Mouse (Mus musculus) forebrain, postnatal 0 days (tissue): ENCODE measurements around the gene Mprip. TPM values are rescaled to one million over a fixed set of nuclear protein-coding genes. Genes with fewer than 3 reads are reported as not detected.

Source experiments
- ATAC-seq: fragments of 200-750 bp; cut with Nextera tagmentation; 2 replicates; pipeline ENCODE4 v1.8.0; 2017; ENCODE audit warnings: mild to moderate bottlenecking, moderate library complexity
- DNase-seq: peaks from one replicate; pipeline ENCODE4 v3.0.0-alpha.2; 2015
- H3K27ac ChIP-seq: fragments of 300-500 bp; sonication (generic); 2 replicates; pipeline ENCODE4 v1.5.1; 2014; ENCODE audit warnings: low read depth, mild to moderate bottlenecking, antibody characterized with exemption, low read length, moderate library complexity, mixed read lengths
- H3K27me3 ChIP-seq: fragments of 300-500 bp; sonication (generic); 2 replicates; pipeline ENCODE4 v1.6.1; 2014; ENCODE audit warnings: mild to moderate bottlenecking, low read length, mixed read lengths; ENCODE audit not compliant: insufficient read depth
- H3K36me3 ChIP-seq: fragments of 300-500 bp; sonication (generic); 2 replicates; pipeline ENCODE4 v1.6.1; 2014; ENCODE audit warnings: mild to moderate bottlenecking, moderate library complexity; ENCODE audit not compliant: insufficient read depth
- H3K4me1 ChIP-seq: fragments of 300-500 bp; sonication (generic); 2 replicates; pipeline ENCODE4 v1.6.1; 2014; ENCODE audit warnings: antibody characterized with exemption; ENCODE audit not compliant: insufficient read depth
- H3K4me2 ChIP-seq: fragments of 300-500 bp; sonication (generic); 2 replicates; pipeline ENCODE4 v1.6.1; 2014; ENCODE audit warnings: low read depth, mild to moderate bottlenecking, moderate library complexity
- H3K4me3 ChIP-seq: fragments of 300-500 bp; sonication (generic); 2 replicates; pipeline ENCODE4 v1.5.1; 2014; ENCODE audit warnings: low read depth, low read length, mixed read lengths
- H3K9ac ChIP-seq: fragments of 300-500 bp; sonication (generic); 2 replicates; pipeline ENCODE4 v1.6.1; 2014; ENCODE audit warnings: mild to moderate bottlenecking
- H3K9me3 ChIP-seq: fragments of 300-500 bp; sonication (generic); 2 replicates; pipeline ENCODE4 v1.6.1; 2016; ENCODE audit warnings: low read length
- CTCF ChIP-seq: sonication (generic); IDR thresholded peaks from 2 replicates; pipeline ENCODE4 v1.5.1; 2016; ENCODE audit warnings: antibody characterized with exemption, control low read depth, low read depth
- WGBS: fragments of 180-500 bp; shearing (Covaris S2); extraction: QIAGEN DNeasy Blood & Tissue Kit; methylation state at CpG from one replicate; pipeline ENCODE4 v1.1.7; 2014; 5-methylcytosine and 5-hydroxymethylcytosine counted together
- polyA plus RNA-seq: library from polyadenylated mRNA; unstranded; fragments of >200 nt; fragmentation: Nextera tagmentation; extraction: Ambion mirVana; gene quantifications from 2 replicates; pipeline ENCODE4 v1.2.1, GENCODE M21; 2015
- total RNA-seq: library from RNA; depleted of rRNA; stranded (reverse); fragments of >200 nt; gene quantifications from 2 replicates; pipeline ENCODE4 v1.2.3, GENCODE M21; 2014; rRNA removed

Mprip gene
- total and polyA plus RNA-seq, 2 experiments from 2014 or later: 62.0 to 191 TPM

DNA sequence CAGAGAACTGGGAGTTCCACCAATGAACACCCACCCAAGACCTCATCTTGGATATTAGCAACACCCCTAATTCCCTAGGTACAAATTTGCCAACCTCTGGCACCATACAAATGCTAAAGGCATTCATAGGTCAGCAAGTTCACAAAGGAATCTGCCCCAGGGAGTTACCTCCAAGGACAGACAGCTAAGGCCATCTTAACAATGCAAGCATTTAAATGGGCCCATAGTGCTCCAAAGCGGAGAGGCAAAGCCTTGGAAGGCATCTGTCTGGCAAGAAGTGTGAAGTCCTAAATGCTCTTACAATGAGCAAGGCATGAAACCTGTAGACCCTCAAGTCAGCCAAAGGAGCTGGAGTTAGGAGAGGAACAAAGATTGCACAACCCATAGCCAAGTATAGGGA is 153.2 kb downstream of the Mprip start:
- H3K4me3 ChIP-seq: no peak overlapping the region
- no peak for TF ChIP-seq CTCF
- H3K4me1 ChIP-seq: no peaks in the 10 kb centered on the region
- peaks cover 26% of the 10 kb centered on the region for H3K36me3 ChIP-seq
- no peak overlapping the region for H3K4me2 ChIP-seq
- no peak for ATAC-seq
- no peak overlapping the region for H3K27ac ChIP-seq
- H3K27me3 ChIP-seq: no peaks in the 10 kb centered on the region
- WGBS: 64% methylated on average over 1 of the region's 1 CpGs
- no peak overlapping the region for H3K9ac ChIP-seq
- H3K9me3 ChIP-seq: no peaks in the 10 kb centered on the region
- no peak for DNase-seq

DNA sequence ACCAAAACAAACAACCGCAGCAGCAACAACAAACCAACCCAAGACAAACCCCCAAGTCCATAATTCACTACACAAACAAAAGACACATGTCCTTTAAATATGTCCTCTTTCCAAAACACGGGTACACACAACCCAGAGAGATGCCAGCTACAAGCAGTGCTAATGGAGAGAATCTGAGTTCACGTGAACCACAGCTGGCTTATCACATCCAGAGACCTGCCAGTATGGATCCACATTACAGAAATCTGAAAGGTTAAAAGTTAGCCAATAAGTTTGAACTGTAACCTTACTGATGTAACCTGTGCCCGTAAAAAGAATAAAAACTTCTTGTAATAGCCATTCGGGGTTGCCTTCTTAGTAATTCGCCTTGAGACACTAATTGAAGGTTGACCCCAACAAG is 153.8 kb downstream of the Mprip start:
- Histone ChIP-seq H3K9me3 (no peaks in the 10 kb centered on the region), H3K4me1 (no peaks in the 10 kb centered on the region), H3K27ac (no peak overlapping the region), H3K27me3 (no peaks in the 10 kb centered on the region), H3K4me2 (no peak overlapping the region), H3K4me3 (no peak overlapping the region), H3K9ac (no peak overlapping the region), H3K36me3 (peaks cover 31% of the 10 kb centered on the region)
- DNase-seq (no peak), ATAC-seq (no peak)
- TF ChIP-seq CTCF: no peak
- WGBS: 90% methylated on average over 6 of the region's 6 CpGs

DNA sequence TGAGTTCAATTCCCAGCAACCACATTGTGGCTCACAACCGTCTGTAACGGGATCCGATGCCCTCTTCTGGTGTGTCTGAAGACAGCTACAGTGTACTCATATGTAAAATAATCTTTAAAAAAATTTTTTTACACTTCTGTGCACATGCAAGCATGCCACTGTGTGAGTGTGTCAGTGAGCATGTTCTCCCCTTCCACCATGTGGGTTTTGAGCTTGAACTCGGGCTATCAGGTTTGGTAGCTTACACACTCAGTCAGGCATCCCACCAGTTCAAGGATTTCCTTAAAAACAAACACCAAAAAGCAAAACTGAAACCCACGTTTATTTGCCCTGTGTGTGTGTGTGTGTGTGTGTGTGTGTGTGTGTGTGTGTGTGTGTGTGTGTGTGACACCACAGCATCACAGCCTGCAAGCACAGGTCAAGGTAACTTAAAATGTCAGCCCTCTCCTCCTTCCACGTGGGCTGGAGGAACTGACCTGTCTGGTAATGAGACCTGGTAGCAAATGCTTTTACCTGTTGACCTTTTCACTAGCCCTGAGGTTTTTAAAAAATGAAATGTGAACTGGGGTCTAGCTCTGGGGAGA is 154.5 kb downstream of the Mprip start:
- peaks cover 37% of the 10 kb centered on the region for H3K36me3 ChIP-seq
- no peak overlapping the region for H3K4me2 ChIP-seq
- DNase-seq: no peak
- H3K4me3 ChIP-seq: no peak overlapping the region
- 90% methylated on average over 6 of the region's 6 CpGs for WGBS
- H3K9ac ChIP-seq: no peak overlapping the region
- no peaks in the 10 kb centered on the region for H3K4me1 ChIP-seq
- H3K27me3 ChIP-seq: no peaks in the 10 kb centered on the region
- H3K27ac ChIP-seq: no peak overlapping the region
- ATAC-seq: no peak
- no peaks in the 10 kb centered on the region for H3K9me3 ChIP-seq
- no peak for TF ChIP-seq CTCF

DNA sequence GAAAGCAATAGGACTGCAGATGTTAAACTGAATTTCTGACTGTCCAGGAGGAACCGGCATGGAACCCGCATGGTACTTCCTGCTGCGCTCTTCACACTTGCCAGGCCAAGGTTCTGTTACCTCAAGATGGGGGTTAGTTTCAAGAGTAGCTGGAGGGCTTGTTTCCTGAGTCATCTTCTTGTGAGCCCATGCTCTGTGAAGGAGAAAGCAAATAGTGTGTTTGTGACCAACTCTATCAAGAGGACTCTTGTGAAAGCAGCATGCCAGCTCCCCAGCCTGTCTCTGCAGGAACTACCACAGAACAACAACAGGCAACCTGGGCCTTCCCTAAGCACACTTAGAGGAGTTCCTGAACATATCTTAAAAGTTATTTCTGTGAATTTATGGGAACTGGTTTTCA is 156.8 kb downstream of the Mprip start:
- peaks cover 56% of the 10 kb centered on the region for H3K36me3 ChIP-seq
- WGBS: 94% methylated on average over 3 of the region's 3 CpGs
- no peak for TF ChIP-seq CTCF
- DNase-seq: no peak
- H3K27ac ChIP-seq: no peak overlapping the region
- no peaks in the 10 kb centered on the region for H3K27me3 ChIP-seq
- H3K9me3 ChIP-seq: no peaks in the 10 kb centered on the region
- ATAC-seq: no peak
- H3K9ac ChIP-seq: no peak overlapping the region
- H3K4me3 ChIP-seq: no peak overlapping the region
- no peaks in the 10 kb centered on the region for H3K4me1 ChIP-seq
- H3K4me2 ChIP-seq: no peak overlapping the region

DNA sequence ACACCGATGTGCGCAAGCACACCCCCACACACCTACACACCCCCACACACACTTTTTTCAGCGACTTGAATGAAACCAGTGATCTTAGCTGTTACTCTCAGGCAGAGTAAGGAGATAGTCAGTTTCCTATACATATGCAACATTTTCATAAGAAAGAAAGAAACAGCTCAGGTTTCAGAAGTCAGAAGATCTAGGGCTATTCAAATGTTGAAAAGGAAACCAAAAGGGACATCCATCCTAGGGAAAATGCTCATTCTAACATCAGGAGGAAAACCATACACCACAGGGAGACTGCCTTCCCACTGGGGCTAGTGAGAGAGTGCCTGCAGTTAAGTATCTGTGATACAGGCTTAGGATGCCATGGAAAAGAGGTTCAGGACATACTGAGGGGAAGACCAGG is 160.5 kb downstream of the Mprip start:
- Histone ChIP-seq H3K36me3 (peaks cover 85% of the 10 kb centered on the region), H3K9me3 (no peaks in the 10 kb centered on the region), H3K27ac (no peak overlapping the region), H3K4me3 (no peak overlapping the region), H3K4me2 (no peak overlapping the region), H3K4me1 (no peaks in the 10 kb centered on the region), H3K9ac (no peak overlapping the region), H3K27me3 (no peaks in the 10 kb centered on the region)
- ATAC-seq: no peak
- TF ChIP-seq CTCF: no peak
- 92% methylated on average over 3 of the region's 3 CpGs for WGBS
- DNase-seq: no peak

Other genes with a start within 250 kb of the Mprip start
- gene Jmjd4, start 211.3 kb upstream of the Mprip start, total RNA-seq: 26.5 and 27.7 TPM in 2 replicates
- gene Jmjd4, start 211.3 kb upstream of the Mprip start, polyA plus RNA-seq: 14.2 and 17.0 TPM in 2 replicates
- 369 and 373 TPM in 2 replicates for gene Snap47, start 210.1 kb upstream of the Mprip start, total RNA-seq
- 488 and 507 TPM in 2 replicates for gene Snap47, start 210.1 kb upstream of the Mprip start, polyA plus RNA-seq
- 14.1 and 14.2 TPM in 2 replicates for gene Zfp867, start 188.8 kb upstream of the Mprip start, total RNA-seq
- 5.6 and 7.5 TPM in 2 replicates for gene Zfp867, start 188.8 kb upstream of the Mprip start, polyA plus RNA-seq
- 15.9 and 21.4 TPM in 2 replicates for gene Zkscan17, start 134.6 kb upstream of the Mprip start, total RNA-seq
- gene Zkscan17, start 134.6 kb upstream of the Mprip start, polyA plus RNA-seq: 12.2 and 13.9 TPM in 2 replicates
- 0.08 and 0.14 TPM in 2 replicates for gene Nlrp3, start 119.7 kb upstream of the Mprip start, total RNA-seq
- gene Nlrp3, start 119.7 kb upstream of the Mprip start, polyA plus RNA-seq: 0.10 and 0.30 TPM in 2 replicates
- gene Olfr222, start 85.1 kb upstream of the Mprip start, total RNA-seq: not detected in 2 replicates
- gene Olfr222, start 85.1 kb upstream of the Mprip start, polyA plus RNA-seq: not detected in 2 replicates
- gene Olfr223, start 68.0 kb upstream of the Mprip start, total RNA-seq: not detected in 2 replicates
- gene Olfr223, start 68.0 kb upstream of the Mprip start, polyA plus RNA-seq: not detected in 2 replicates
- 0.92 and 6.0 TPM in 2 replicates for gene Pld6, start 126.3 kb downstream of the Mprip start, total RNA-seq
- 6.8 and 12.1 TPM in 2 replicates for gene Pld6, start 126.3 kb downstream of the Mprip start, polyA plus RNA-seq
- gene Flcn, start 148.7 kb downstream of the Mprip start, total RNA-seq: 33.7 and 36.9 TPM in 2 replicates
- gene Flcn, start 148.7 kb downstream of the Mprip start, polyA plus RNA-seq: 25.0 and 31.4 TPM in 2 replicates
- gene Nt5m, start 178.1 kb downstream of the Mprip start, total RNA-seq: 62.2 and 63.0 TPM in 2 replicates
- 82.3 and 85.9 TPM in 2 replicates for gene Nt5m, start 178.1 kb downstream of the Mprip start, polyA plus RNA-seq
- gene Cops3, start 178.5 kb downstream of the Mprip start, total RNA-seq: 132 and 138 TPM in 2 replicates
- gene Cops3, start 178.5 kb downstream of the Mprip start, polyA plus RNA-seq: 158 and 169 TPM in 2 replicates